Mouse (Mus musculus) layer of hippocampus, adult 9-10 months (tissue): ENCODE data around the gene Col5a1.

Experiments
- DNase-seq: peaks from one replicate; pipeline ENCODE4 v3.0.0; 2022; ENCODE audit warnings: low spot score

Col5a1 gene

GRCm38 (mm10) chr2:27975786-27976185 is 89.6 kb downstream of the Col5a1 start:
- DNase-seq, result no peak

- DNase-seq, result no peak
Measured at GRCm38 (mm10) chr2:27976512-27976911, 90.3 kb downstream of the Col5a1 start.

- DNase-seq, result no peak
Measured at GRCm38 (mm10) chr2:27981066-27981465, 94.8 kb downstream of the Col5a1 start.

- no peak for DNase-seq
Measured at GRCm38 (mm10) chr2:27981621-27982535, 95.7 kb downstream of the Col5a1 start.

GRCm38 (mm10) chr2:27983093-27983492 is 96.9 kb downstream of the Col5a1 start:
- no peak for DNase-seq

GRCm38 (mm10) chr2:27983884-27984283 is 97.7 kb downstream of the Col5a1 start:
- no peak for DNase-seq

- no peak for DNase-seq
Measured at GRCm38 (mm10) chr2:27986751-27987150, 100.5 kb downstream of the Col5a1 start.

GRCm38 (mm10) chr2:27990430-27991211 is 104.4 kb downstream of the Col5a1 start:
- DNase-seq, result no peak

GRCm38 (mm10) chr2:27993416-27993815 is 107.2 kb downstream of the Col5a1 start:
- no peak for DNase-seq

- no peak for DNase-seq
Measured at GRCm38 (mm10) chr2:27999996-28000583, 113.9 kb downstream of the Col5a1 start.

GRCm38 (mm10) chr2:28000660-28001059 is 114.4 kb downstream of the Col5a1 start:
- no peak for DNase-seq

- DNase-seq, result no peak
Measured at GRCm38 (mm10) chr2:28001206-28001605, 115.0 kb downstream of the Col5a1 start.

- DNase-seq, result no peak
Measured at GRCm38 (mm10) chr2:28005187-28005586, 119.0 kb downstream of the Col5a1 start.

- no peak for DNase-seq
Measured at GRCm38 (mm10) chr2:28008261-28008660, 122.0 kb downstream of the Col5a1 start.

GRCm38 (mm10) chr2:28012367-28012766 is 126.1 kb downstream of the Col5a1 start:
- DNase-seq, result no peak

GRCm38 (mm10) chr2:28014778-28015177 is 128.6 kb downstream of the Col5a1 start:
- no peak for DNase-seq

GRCm38 (mm10) chr2:28024416-28024815 is 138.2 kb downstream of the Col5a1 start:
- DNase-seq, result no peak

GRCm38 (mm10) chr2:28025776-28026175 is 139.6 kb downstream of the Col5a1 start:
- no peak for DNase-seq

- no peak for DNase-seq
Measured at GRCm38 (mm10) chr2:28031860-28032259, 145.6 kb downstream of the Col5a1 start.

- DNase-seq, result no peak
Measured at GRCm38 (mm10) chr2:28032469-28032868, 146.2 kb downstream of the Col5a1 start.

GRCm38 (mm10) chr2:28034011-28034710 is 147.9 kb downstream of the Col5a1 start:
- DNase-seq, result no peak

GRCm38 (mm10) chr2:28036788-28037187 is 150.6 kb downstream of the Col5a1 start:
- no peak for DNase-seq
